Mouse (Mus musculus) heart, adult 2 months (tissue): ENCODE results near the gene Ube2s. TPM values are rescaled to one million over a fixed set of nuclear protein-coding genes. Genes with fewer than 3 reads are reported as not detected.
"Not testable (repeated sequence)": the region's sequence is repeated elsewhere in the genome, so short reads cannot be mapped to it uniquely, and the experiment has no call there.

ENCODE experiments used
- DNase-seq, 2 experiments: peaks; one replicate each; pipeline ENCODE4 v3.0.0; 2021
- H3K27ac ChIP-seq: fragments of 200-600 bp; 2 replicates; pipeline ENCODE4 v1.8.1; 2022
- H3K27me3 ChIP-seq: fragments of 200-500 bp; 2 replicates; pipeline ENCODE4 v1.6.1; 2012; ENCODE audit warnings: mild to moderate bottlenecking, low read length, inconsistent platforms, mixed read lengths; ENCODE audit not compliant: control insufficient read depth, insufficient read depth
- H3K36me3 ChIP-seq: fragments of 200-500 bp; 2 replicates; pipeline ENCODE4 v1.6.1; 2012; ENCODE audit warnings: low read length, inconsistent platforms; ENCODE audit not compliant: control insufficient read depth, insufficient read depth
- H3K4me1 ChIP-seq: fragments of 200-500 bp; 2 replicates; pipeline ENCODE4 v1.6.1; 2011; ENCODE audit warnings: low read length; ENCODE audit not compliant: control insufficient read depth, insufficient read depth
- H3K4me3 ChIP-seq: fragments of 200-600 bp; 2 replicates; pipeline ENCODE4 v1.8.1; 2022
- H3K79me2 ChIP-seq: fragments of 200-500 bp; replicated peaks from 2 replicates; pipeline ENCODE4 v1.6.1; 2012; ENCODE audit warnings: mild to moderate bottlenecking, inconsistent platforms, low read length, moderate library complexity, mixed read lengths; ENCODE audit not compliant: control insufficient read depth, insufficient read depth
- H3K9ac ChIP-seq: fragments of 200-500 bp; 2 replicates; pipeline ENCODE4 v1.6.1; 2012; ENCODE audit warnings: low read depth, mild to moderate bottlenecking, control low read depth, inconsistent platforms, low read length, mixed read lengths
- CTCF ChIP-seq: fragments of 200-600 bp; IDR thresholded peaks from 2 replicates; pipeline ENCODE4 v1.8.1; 2022; ENCODE audit warnings: antibody characterized with exemption, mild to moderate bottlenecking, moderate library complexity
- EP300 ChIP-seq: fragments of 200-500 bp; IDR thresholded peaks from 2 replicates; pipeline ENCODE4 v1.6.1; 2011; ENCODE audit warnings: low read depth, low read length, control low read depth; ENCODE audit not compliant: insufficient read depth
- POLR2A ChIP-seq: fragments of 200-500 bp; IDR thresholded peaks from 2 replicates; pipeline ENCODE4 v1.6.1; 2011; ENCODE audit warnings: mild to moderate bottlenecking, low read depth, low read length, control low read depth; ENCODE audit not compliant: insufficient read depth
- WGBS: fragments of 180-500 bp; shearing (Covaris S2); methylation state at CpG from one replicate; pipeline ENCODE4 v1.1.7; 2018; 5-methylcytosine and 5-hydroxymethylcytosine counted together
- intact Hi-C: fragments of 180-260 bp; cut with DNase I; formaldehyde crosslinking; loops from one replicate; pipeline ENCODE4 v1.15.1; 2025
- polyA plus RNA-seq: library from polyadenylated mRNA; depleted of rRNA; stranded (reverse); fragments of >200 nt; gene quantifications from 2 replicates; pipeline ENCODE4 v1.2.3, GENCODE M21; 2012
- total RNA-seq, 2 experiments: library from RNA; stranded (reverse); gene quantifications; 2 replicates each; pipeline ENCODE4 v1.2.3; 2021

Gene Ube2s
- total and polyA plus RNA-seq, 3 experiments, result 85.1 to 167 (median 99.1) TPM

GRCm38 (mm10) chr7:4825365-4825764, 13.0 kb upstream of the Ube2s start:
- Histone ChIP-seq H3K4me3 (no peak overlapping the region), H3K79me2 (no peaks in the 10 kb centered on the region), H3K27me3 (peaks cover 2% of the 10 kb centered on the region; the same call in 1 of the 2 replicates), H3K9ac (no peak overlapping the region), H3K36me3 (no peaks in the 10 kb centered on the region), H3K27ac (no peak overlapping the region), H3K4me1 (no peaks in the 10 kb centered on the region)
- intact Hi-C loops, result no loop called here
- no peak for DNase-seq
- 56% methylated on average over 4 of the region's 4 CpGs for WGBS
- no peak for TF ChIP-seq POLR2A
- no peak for TF ChIP-seq CTCF
- TF ChIP-seq EP300, result no peak

- Histone ChIP-seq H3K79me2 (no peaks in the 10 kb centered on the region), H3K27ac (no peak overlapping the region), H3K4me1 (no peaks in the 10 kb centered on the region), H3K4me3 (no peak overlapping the region), H3K27me3 (no peaks in the 10 kb centered on the region), H3K9ac (no peak overlapping the region), H3K36me3 (no peaks in the 10 kb centered on the region)
- 75% methylated on average over 6 of the region's 6 CpGs for WGBS
- intact Hi-C loops, result no loop called here
- TF ChIP-seq CTCF, result no peak
- no peak for TF ChIP-seq EP300
- TF ChIP-seq POLR2A, result no peak
- DNase-seq, result no peak
Observed at GRCm38 (mm10) chr7:4822162-4822907, 9.9 kb upstream of the Ube2s start.

- TF ChIP-seq CTCF (no peak), EP300 (no peak), POLR2A (no peak)
- H3K27ac ChIP-seq, result no peak overlapping the region
Observed at GRCm38 (mm10) chr7:4821690-4822089, 9.3 kb upstream of the Ube2s start.

GRCm38 (mm10) chr7:4820925-4821324, 8.5 kb upstream of the Ube2s start:
- intact Hi-C loops, result not testable (repeated sequence)
- WGBS, result 91% methylated on average over 7 of the region's 7 CpGs

More at GRCm38 (mm10) chr7:4821690-4822089, 9.3 kb upstream of the Ube2s start:
- H3K79me2 ChIP-seq, result no peaks in the 10 kb centered on the region
- intact Hi-C loops, result no loop called here
- H3K4me1 ChIP-seq, result no peaks in the 10 kb centered on the region
- no peak overlapping the region for H3K9ac ChIP-seq
- 79% methylated on average over 4 of the region's 4 CpGs for WGBS
- DNase-seq, result no peak
- H3K27me3 ChIP-seq, result no peaks in the 10 kb centered on the region
- no peak overlapping the region for H3K4me3 ChIP-seq
- no peaks in the 10 kb centered on the region for H3K36me3 ChIP-seq

GRCm38 (mm10) chr7:4816559-4816958, 4.2 kb upstream of the Ube2s start:
- H3K9ac ChIP-seq, result no peak overlapping the region
- no peaks in the 10 kb centered on the region for H3K79me2 ChIP-seq
- peaks cover 4% of the 10 kb centered on the region for H3K36me3 ChIP-seq
- H3K27ac ChIP-seq, result no peak overlapping the region
- peaks cover 2% of the 10 kb centered on the region for H3K4me1 ChIP-seq
- DNase-seq, result no peak
- intact Hi-C loops, result no loop called here
- no peak for TF ChIP-seq EP300
- TF ChIP-seq CTCF, result no peak
- TF ChIP-seq POLR2A, result no peak
- H3K4me3 ChIP-seq, result no peak overlapping the region
- H3K27me3 ChIP-seq, result no peaks in the 10 kb centered on the region

More at GRCm38 (mm10) chr7:4820925-4821324, 8.5 kb upstream of the Ube2s start:
- DNase-seq, H3K79me2 ChIP-seq, H3K9ac ChIP-seq, H3K4me3 ChIP-seq, H3K4me1 ChIP-seq, H3K36me3 ChIP-seq, H3K27ac ChIP-seq, H3K27me3 ChIP-seq: not testable (repeated sequence)

GRCm38 (mm10) chr7:4813105-4813791, 858 bp upstream of the Ube2s start:
- no peaks in the 10 kb centered on the region for H3K79me2 ChIP-seq
- H3K9ac ChIP-seq, result peak overlapping the region; percentile 58
- intact Hi-C loops, result loop anchor here (1.0 to 5.0 kb wide), 5 partner anchors 54 to 202 kb away; partner anchors contain the start of genes Fiz1, Gm44973, Hspbp1 and Zfp524
- peak overlapping the region; percentile 98 for H3K27ac ChIP-seq
- TF ChIP-seq EP300, result no peak
- no peak for TF ChIP-seq POLR2A
- TF ChIP-seq CTCF, result no peak
- H3K36me3 ChIP-seq, result peaks cover 19% of the 10 kb centered on the region
- peak in 1 of 2 experiments; percentile 30 for DNase-seq
- no peaks in the 10 kb centered on the region for H3K27me3 ChIP-seq
- WGBS, result 16% methylated on average over 8 of the region's 8 CpGs
- H3K4me3 ChIP-seq, result peak overlapping the region; percentile 95
- H3K4me1 ChIP-seq, result peaks cover 5% of the 10 kb centered on the region
